Mouse (Mus musculus): ENCODE results near the gene Mansc4.

Mansc4 gene

GRCm38 (mm10) chr6:147086594-147087225, at the start of gene Mansc4:
Gene Mansc4, minus strand, starts transcription at chr6:147087032.
- DNase-seq (ENCODE audit: low spot score), result no peak

- no peak for DNase-seq (ENCODE audit: low spot score)
Observed at GRCm38 (mm10) chr6:147127239-147127638, 40.4 kb upstream of the Mansc4 start.

- DNase-seq (ENCODE audit: low spot score), result no peak
Observed at GRCm38 (mm10) chr6:147121320-147121719, 34.5 kb upstream of the Mansc4 start.

- no peak for DNase-seq (ENCODE audit: low spot score)
Observed at GRCm38 (mm10) chr6:147118190-147118589, 31.4 kb upstream of the Mansc4 start.

- no peak for DNase-seq (ENCODE audit: low spot score)
Observed at GRCm38 (mm10) chr6:147117764-147118163, 30.9 kb upstream of the Mansc4 start.

- DNase-seq (ENCODE audit: low spot score), result peak; percentile 86
Observed at GRCm38 (mm10) chr6:147116579-147116978, 29.7 kb upstream of the Mansc4 start.

GRCm38 (mm10) chr6:147109283-147109682, 22.5 kb upstream of the Mansc4 start:
- DNase-seq (ENCODE audit: low spot score), result no peak

- DNase-seq (ENCODE audit: low spot score), result no peak
Observed at GRCm38 (mm10) chr6:147106716-147107115, 19.9 kb upstream of the Mansc4 start.

- DNase-seq (ENCODE audit: low spot score), result no peak
Observed at GRCm38 (mm10) chr6:147105529-147105928, 18.7 kb upstream of the Mansc4 start.

GRCm38 (mm10) chr6:147102293-147102692, 15.5 kb upstream of the Mansc4 start:
- no peak for DNase-seq (ENCODE audit: low spot score)

- no peak for DNase-seq (ENCODE audit: low spot score)
Observed at GRCm38 (mm10) chr6:147099458-147100277, 12.8 kb upstream of the Mansc4 start.

GRCm38 (mm10) chr6:147097346-147097929, 10.6 kb upstream of the Mansc4 start:
- no peak for DNase-seq (ENCODE audit: low spot score)

- DNase-seq (ENCODE audit: low spot score), result no peak
Observed at GRCm38 (mm10) chr6:147096934-147097333, 10.1 kb upstream of the Mansc4 start.

- no peak for DNase-seq (ENCODE audit: low spot score)
Observed at GRCm38 (mm10) chr6:147096109-147096508, 9.3 kb upstream of the Mansc4 start.

GRCm38 (mm10) chr6:147094771-147095170, 7.9 kb upstream of the Mansc4 start:
- no peak for DNase-seq (ENCODE audit: low spot score)

GRCm38 (mm10) chr6:147092136-147092535, 5.3 kb upstream of the Mansc4 start:
- peak; percentile 39 for DNase-seq (ENCODE audit: low spot score)

- DNase-seq (ENCODE audit: low spot score), result peak; percentile 64
Observed at GRCm38 (mm10) chr6:147091136-147092120, 4.6 kb upstream of the Mansc4 start, which contains the start of gene Klhl42. Gene Klhl42, plus strand, starts transcription at chr6:147091379.

- DNase-seq (ENCODE audit: low spot score), result no peak
Observed at GRCm38 (mm10) chr6:147090191-147090590, 3.4 kb upstream of the Mansc4 start.

GRCm38 (mm10) chr6:147088517-147088916, 1.7 kb upstream of the Mansc4 start:
- DNase-seq (ENCODE audit: low spot score), result no peak

GRCm38 (mm10) chr6:147087736-147088135, 904 bp upstream of the Mansc4 start:
- DNase-seq (ENCODE audit: low spot score), result no peak

GRCm38 (mm10) chr6:147085398-147086040, 1.3 kb downstream of the Mansc4 start:
- no peak for DNase-seq (ENCODE audit: low spot score)

All from layer of hippocampus, adult 11-12 months (tissue).